Mouse (Mus musculus): ENCODE data around the gene Slc45a1.

DNA sequence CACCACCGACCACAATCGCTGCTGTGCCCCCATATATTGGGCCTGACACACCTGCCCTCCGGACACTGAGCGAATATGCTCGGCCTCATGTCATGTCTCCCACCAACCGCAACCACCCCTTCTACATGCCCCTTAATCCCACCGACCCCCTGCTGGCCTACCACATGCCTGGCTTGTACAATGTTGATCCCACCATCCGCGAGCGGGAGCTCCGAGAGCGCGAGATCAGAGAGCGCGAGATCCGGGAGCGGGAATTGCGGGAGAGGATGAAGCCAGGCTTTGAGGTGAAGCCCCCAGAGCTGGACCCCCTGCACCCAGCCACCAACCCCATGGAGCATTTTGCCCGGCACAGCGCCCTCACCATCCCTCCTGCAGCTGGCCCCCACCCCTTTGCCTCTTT, 35.1 kb downstream of the Slc45a1 start:
- no peak for TF ChIP-seq POLR2AphosphoS2 (IDR thresholded peaks at IDR 0.05; ENCODE audit: insufficient read length, low read depth)
- TF ChIP-seq MAX (IDR thresholded peaks at IDR 0.05; ENCODE audit: low read depth) = no peak
- no peak for TF ChIP-seq POLR2A (IDR thresholded peaks at IDR 0.05; ENCODE audit: insufficient read length, low read depth)
- TF ChIP-seq TCF12 (IDR thresholded peaks at IDR 0.05; ENCODE audit: insufficient read depth, poor library complexity, severe bottlenecking) = no peak
- TF ChIP-seq E2F4 (IDR thresholded peaks at IDR 0.05; ENCODE audit: insufficient read depth) = no peak
- no peak for TF ChIP-seq MYOG (IDR thresholded peaks at IDR 0.05; ENCODE audit: control insufficient read depth in 1 of 3, insufficient read depth in 1 of 3, insufficient read length in 2 of 3, low read depth in 2 of 3)
- TF ChIP-seq USF1 (IDR thresholded peaks at IDR 0.05; ENCODE audit: low read depth) = no peak
- TF ChIP-seq CEBPB (IDR thresholded peaks at IDR 0.05; ENCODE audit: insufficient read depth, poor library complexity, severe bottlenecking) = no peak
- no peak for TF ChIP-seq SRF (IDR thresholded peaks at IDR 0.05; ENCODE audit: control insufficient read depth, insufficient read length, low read depth)

Data from myocyte (in vitro differentiated cells).